Mouse (Mus musculus): Measurements from ENCODE around the gene Fndc11. TPM values are rescaled to one million over a fixed set of nuclear protein-coding genes. Genes with fewer than 3 reads are reported as not detected.

Fndc11 gene
- total RNA-seq, 2 experiments from 2014 or later = not detected

DNA sequence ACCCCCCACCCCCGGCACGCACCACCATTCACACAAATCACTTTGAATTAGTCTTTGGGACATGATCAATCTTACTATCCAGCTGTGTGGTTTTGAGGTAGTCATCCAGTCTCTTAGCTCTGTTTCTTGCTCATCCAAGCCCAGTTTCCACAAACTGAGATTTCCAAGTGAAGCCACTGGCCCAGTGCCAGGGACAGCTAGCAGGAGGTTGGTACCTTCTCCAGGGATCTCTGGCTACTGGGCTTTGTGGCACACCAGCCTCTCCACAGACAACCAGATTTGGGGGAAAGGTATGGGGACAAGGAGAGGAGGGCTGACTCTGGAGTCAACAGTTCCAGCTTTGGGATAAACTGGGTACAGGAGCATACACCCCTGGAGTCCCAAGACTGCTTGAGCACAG, 548 bp downstream of the Fndc11 start:
- no peak for DNase-seq

DNA sequence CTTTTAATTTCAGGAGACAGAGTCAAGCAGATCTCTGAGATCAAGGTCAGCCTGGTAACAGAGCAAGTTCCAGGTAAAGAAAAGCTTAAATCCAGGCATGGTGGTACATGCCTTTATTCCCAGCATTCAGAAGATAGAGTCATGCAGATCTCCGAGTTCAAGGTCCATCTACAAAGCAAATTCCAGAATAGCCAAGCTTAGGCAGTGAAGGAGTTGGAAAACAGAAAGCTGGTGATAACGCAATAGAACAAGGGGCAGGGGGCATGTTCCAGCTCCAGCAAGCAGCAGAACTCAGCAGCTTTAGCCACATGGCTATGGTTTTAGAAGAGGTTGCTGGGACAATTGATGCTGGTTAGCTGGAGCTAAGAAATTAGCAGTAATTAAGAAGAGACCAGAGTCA, 5.2 kb downstream of the Fndc11 start:
- DNase-seq = no peak

DNA sequence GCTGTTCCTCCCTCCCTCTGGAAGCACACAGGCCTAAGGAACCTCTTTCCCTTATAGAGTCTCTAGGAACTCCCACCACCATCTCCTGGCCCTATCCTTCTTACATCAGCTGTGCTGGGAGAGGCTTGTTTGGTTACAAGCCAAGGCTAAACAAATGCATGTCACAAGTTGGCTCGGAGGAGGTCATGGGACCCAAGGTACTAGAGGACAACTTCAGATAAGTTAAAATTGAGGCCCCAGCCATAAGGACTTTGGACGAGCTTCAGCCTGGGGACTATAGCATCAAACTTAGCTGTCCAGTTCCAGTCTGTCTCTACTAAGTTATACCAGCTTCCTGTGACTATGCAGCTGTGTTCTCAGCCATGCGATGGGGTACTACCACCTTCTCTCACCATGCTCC, 7.3 kb downstream of the Fndc11 start:
- no peak for DNase-seq

DNA sequence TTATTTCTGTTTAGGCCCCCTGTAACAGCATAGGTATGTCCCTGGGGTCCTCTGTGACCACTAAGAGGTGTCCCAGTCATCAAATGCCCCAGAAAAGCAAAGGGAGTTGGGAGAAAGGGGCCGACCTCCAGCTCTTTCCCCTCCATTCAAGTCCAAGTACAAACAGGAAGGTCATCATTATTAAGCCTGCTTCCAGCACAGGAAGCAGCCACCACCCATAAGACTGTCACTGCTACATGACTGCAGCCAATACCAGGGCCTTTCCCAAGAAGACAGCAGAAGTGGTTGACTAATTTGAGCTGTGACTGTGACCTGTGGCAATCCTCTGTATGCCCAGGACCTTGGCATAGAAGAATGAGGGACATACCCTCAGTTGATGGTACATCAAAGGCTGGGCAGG, 8.5 kb downstream of the Fndc11 start:
- DNase-seq = no peak

DNA sequence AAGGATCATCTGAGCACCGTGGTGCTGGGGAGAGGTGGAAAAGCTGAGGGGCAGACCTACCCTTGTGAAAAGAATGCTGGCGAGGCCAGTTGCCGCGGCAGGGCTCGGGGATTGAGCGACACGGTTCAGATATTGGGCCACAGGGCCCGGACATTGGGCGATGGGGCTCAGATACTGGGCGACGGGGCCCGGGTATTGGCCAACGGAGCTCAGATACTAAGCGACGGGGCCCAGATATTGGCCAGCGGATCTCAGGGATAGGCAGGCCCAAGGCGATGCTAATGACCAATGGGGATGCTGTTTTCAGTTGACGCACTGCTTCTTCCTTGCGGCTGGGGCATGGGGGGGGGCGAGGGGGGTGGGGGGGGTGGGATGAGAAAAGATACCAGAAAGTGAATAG, 11.4 kb downstream of the Fndc11 start:
- no peak for DNase-seq

DNA sequence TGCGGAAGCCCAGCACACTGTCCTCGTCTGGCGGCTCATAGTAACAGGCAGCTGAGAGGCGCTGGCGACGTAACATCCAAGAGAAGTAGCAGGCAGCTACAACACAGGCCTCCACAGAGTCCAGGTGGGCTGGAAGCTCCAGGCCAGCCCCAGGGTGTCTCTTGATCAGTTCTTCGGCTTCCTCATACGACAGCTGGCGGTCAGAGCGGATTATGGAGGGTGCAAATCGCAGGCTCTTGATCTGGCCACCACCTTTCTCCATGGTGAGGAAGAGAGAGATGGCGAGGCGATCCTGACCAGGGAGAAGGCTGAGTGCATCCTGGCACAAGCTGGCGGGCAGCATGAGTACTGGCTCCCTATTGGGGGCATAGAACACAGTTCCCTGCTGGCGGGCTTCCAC, 13.6 kb downstream of the Fndc11 start:
- no peak for DNase-seq

DNA sequence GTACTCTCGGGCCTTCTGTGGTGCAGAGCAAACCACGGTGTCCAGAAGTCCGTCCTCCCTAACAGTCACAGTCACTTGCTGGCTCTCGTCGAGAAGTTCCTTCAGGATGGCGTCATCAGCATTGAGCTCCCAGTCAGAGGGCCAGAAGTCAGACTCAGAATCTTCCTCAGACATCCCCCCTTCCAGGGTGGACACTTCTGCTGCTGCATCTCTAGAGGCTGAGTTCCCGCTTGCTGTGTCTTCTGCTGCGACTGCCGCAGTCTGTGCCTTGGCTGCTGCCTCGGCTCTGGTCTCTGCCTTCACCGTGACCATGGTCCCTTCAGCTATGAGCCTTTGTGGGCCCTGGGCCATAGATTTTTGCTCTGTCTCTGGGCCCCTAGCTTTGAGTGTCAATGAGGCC, 14.9 kb downstream of the Fndc11 start:
- DNase-seq = no peak

DNA sequence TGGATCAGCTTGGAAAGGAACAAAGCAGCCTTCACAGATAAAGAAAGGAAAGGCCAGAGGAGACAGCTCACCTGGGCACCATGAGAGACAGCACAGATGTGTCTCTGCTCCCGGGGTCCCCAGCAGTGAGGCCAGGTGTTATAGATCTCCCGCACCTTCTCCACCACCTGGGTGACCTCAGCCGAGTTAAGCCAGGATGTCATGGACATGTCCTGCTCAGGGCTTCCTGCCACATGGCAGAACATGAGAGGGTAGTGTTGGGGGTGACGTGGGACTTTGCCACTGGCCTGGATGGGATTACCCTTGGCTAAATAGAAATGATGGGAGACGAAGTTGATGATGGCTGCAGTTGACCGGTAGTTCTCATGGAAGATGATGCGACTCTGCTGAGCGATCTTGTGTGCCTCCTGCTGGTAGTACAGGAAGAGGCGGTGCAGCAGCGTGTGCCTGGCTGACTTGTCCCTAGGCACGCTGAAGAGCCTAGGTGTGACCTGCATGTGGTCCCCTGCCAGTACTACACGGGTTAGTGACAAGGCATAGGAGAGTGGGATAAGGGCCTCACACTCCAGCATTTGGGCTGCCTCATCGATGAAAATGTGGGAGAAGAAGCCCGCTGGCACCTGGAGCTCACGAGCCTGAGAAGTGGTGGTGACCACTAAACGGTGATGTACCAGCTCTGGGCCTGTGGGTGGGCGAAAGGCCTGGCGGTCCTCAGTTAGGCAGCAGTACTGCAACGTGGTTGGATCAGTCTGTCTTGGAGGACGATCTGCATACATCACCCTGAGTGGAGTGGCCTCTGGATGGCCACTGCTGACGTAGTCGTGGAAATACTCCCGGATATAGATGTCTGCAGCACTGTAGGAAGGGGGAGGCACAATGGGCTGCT, 16.1 kb downstream of the Fndc11 start:
- DNase-seq = no peak

DNA sequence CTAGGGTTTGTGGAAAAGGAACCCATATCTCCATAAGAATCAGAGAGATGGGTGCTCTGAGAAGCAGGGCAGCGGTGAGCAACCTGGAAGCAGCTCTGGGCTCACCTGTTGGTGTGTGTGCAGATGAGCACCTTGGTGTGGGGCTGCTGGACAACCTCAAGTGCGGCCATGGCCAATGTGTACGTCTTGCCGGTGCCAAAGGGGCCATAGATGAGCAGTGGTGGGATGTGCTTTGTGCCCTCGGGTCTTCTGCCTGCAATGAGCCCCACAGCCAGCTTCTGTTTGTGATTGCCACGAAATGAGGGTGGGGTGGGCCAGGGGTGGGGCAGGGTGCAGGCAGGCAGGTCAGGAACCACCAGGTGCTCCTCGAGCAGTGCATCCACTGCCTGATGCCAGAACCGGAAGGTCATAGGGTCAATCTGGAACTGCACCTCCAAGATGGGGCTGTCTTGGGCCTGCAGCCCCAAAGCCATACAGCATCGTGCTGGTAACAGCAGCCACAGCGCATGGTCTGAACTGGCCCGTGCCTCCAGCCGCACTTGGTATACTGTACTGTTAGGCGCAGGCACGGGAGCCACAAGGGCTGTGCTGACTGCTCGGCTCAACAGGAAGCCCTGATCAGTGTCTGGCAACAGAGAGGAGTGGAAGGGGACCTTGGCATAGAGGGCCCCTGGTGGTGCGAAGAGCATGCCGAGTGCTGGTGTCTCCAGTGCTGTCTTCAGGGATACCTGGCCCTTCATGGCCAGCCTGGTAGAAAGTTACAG, 17.6 kb downstream of the Fndc11 start:
- no peak for DNase-seq

DNA sequence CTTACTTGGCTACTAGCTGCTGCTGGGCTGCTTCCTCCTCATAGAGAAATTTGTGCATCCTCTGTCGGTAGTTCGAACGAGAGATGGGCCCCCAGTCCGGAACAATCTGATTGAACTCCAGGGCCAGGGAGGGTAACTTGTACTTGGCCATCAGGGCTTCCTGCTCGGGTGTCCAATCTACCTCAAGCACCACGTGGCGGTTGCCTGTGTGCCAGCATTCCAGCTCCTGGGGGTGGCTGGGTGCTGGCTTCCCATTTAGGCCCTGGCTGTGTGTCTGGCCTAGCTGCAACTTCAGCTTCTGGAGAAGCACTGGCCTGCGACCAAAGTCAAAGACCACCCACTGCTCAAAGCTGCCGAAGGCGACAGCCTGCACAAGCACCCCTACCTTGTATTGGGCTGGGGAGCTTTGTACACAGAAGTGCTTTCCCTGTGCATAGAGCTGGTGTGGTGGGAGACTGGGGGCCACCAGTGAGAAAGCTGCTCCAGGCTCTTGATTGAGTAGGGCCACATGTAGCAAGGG, 18.3 kb downstream of the Fndc11 start:
- DNase-seq = no peak

DNA sequence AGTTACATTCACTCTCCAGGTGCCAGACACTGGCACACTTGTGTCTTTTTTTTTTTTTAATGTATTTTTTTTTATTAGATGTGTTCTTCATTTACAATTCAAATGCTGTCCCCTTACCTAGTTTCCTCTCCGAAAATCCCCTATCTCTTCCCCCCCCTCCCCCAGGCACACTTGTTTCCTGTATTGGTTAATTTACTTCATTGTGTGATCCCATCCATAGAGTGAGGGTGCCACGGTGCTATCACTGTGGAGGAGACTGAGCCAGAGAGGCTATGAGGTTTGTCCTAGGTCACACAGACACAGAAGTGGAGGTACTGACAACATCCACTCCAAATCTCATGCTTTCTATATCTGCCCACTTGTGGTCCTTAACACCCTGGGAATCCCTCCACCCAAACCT, 19.0 kb downstream of the Fndc11 start:
- no peak for DNase-seq

DNA sequence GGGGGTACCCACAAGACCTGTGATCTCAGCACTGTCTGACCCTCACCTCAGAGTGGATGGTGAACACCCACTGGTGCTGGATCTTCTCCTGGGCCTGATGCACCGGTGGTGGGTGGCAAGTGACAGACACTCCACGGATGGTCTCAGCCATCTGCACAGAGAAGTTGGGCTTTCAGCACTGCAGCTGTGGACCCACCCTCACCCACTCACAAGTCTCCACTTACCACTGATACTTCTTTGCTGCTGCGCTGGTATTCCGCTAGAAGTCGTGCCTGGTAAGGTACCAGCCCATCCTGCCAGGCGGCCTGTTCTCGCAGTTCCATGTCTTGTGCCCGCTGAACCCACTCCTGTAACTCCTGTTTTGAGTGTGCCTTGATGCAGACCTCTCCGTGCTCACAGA, 19.4 kb downstream of the Fndc11 start:
- DNase-seq = no peak

DNA sequence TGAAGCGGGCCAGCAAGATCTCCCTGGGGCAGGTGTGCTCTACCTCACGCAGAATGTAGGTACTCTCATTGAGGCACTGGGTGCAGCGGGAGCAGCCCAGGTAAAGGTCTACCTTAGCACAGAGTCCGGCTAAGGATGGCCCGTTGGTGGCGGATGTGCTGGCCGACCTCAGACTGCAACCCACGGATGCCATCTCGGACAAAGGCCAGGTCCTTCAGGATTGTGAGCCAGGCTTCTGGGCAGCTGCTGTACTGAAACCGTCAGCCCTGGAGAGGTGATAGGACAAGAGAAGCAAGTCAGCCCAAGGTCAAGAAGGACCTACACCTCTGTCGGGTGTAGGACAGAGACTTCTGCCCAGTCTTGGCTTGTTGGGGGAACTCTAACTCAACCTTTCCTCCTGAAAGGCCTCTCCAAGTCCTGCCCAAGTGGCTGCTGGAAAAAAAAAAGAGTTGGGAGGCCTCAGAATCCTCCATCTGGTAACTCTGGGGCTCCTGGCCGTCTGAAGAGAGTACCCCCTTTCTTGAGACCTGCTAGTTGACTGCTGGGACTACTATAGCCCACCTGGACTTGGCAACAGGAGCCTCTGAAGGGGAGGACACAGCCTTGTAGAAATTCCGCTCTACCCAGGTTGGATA, 21.1 kb downstream of the Fndc11 start:
- no peak for DNase-seq

DNA sequence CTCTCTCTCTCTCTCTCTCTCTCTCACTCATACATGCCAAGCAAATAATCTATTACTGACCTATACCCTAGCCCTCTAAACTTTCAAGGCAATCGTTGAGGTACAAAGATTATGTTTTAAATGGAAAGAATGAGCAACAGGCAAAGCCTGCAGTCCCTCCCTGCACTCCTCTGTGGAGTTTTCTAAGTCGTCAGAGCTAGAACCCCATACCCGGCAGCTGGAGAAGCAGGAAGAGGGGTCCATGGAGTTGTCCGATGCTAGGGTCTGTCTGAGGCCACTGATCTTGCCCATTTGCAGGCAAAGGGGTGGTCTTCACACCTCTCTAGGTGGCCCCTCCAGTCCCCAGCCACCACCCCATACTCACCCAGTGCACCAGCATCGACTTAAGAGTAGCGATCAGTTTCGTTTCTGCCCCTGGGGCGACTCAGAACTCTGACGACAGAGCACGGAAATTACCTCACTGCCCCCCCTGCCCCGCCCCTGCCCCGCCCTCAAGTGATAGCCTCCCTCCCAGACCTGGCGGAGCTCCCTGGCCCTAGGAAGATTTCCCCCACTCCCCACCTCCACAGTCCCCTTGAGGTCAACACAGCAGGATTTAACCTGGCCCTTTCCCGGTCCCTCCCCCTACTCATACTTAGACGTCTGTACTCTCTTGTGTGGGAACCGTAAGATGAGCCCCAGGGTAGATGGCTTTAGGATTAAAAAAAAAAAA, 21.9 kb downstream of the Fndc11 start, which contains the start of gene Helz2:
Helz2 (minus strand) TSS at position 426 of the 712 bp plus-strand sequence.
- DNase-seq = peak; percentile 61

DNA sequence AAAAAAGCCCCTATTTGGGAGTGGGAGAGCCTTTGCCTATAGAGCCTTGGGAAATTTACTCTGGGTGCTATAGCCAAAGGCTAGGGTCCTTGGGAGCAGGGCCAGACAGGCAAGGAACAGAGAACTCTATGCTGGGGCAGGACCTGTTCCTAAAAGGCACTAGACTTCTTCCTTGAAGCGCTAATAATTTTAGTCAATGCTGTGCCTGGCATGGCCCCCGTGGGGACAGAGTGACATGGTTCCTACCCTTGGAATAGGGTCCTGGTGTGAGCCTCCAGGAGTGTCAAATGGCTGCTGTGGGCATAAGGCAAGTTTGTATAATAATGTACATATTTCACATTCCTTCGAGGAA, 22.5 kb downstream of the Fndc11 start:
- DNase-seq = no peak

DNA sequence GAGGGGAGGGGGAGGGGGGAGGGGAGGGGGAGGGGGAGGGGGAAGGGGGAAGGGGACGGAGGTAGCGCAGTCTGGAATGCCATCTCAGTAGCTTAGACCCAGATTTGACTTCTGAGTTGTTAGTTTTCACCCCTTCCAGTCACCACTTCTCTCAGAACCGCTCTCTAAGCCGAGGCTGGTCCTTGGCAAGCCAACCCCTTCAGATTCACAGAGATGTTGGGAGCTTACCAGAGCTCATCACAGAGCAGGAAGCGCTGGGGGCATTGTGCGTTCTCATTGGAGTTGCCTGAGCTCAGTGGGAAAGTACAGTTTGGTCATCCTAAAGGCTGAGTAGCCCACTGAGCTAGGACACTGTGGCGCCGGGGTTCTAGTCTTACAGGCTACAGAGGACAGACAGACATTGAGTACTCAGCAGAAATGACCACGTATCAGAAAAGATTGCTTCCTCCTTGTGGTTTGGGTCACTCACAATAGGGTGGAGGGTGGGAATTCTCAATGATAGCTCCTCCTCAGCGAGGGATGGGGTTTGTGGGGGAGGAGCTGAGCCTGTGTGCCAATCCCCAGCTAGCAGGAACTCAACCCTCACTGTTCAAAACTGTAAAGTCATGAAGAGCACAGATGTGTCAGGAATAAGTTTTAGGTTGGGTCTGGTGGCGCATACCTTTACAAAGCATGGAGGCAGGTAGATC, 24.0 kb downstream of the Fndc11 start:
- DNase-seq = peak; percentile 55

DNA sequence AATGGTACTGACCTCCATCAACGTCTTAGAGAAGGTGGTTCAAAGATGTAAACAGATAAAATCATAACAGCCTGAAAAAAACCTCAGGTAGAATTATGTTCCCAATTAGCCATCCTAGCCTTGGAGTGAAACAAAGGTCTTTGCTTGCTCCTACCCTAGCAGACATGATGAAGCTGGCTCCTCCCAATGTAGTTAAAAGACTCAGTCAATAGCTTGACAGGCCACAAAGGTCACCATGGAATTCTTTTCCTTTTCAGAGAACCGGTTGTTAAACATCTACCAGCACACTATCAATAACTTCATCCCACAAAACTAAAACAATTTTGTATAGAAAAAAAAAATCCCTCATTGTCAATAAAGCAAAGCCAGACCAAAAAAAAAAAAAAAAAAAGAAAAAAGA, 25.2 kb downstream of the Fndc11 start:
- DNase-seq = no peak

DNA sequence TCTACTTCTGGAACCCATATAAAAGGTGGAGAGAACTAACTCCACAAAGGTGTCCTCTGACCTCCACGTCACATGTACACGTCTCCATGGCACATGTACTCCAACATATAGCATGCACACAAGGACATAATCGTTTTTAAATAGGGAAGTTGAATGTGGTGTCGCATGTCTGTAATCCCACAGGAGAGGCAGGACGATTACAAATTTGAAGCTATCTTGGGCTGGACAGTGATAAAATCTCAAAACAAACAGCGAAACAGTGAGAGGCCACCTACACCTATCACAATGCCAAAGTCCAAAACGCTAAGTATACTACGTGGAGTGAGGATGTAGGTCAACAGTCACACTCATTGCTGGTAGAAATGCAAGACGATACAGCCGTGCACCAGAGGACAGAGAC, 29.4 kb downstream of the Fndc11 start:
- no peak for DNase-seq

DNA sequence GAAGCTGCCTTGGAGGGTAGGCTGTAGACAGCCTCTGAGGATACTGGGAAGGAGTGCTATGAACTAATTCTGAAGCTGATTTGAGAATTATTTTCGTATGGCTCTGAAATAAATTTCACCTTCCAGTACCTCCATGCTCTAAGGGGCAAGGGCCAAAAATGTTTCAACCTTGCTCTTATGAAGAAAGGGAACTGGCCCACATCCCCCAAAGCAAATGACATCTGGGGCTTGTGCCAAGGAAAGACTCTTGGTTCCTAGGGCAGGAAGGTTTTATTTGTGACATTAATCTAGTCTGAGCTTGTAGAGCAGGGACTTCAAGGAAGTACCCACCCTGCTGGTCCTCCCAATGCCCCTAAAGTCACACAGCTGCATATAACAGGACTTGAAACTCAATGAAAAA, 32.0 kb downstream of the Fndc11 start:
- DNase-seq = no peak

DNA sequence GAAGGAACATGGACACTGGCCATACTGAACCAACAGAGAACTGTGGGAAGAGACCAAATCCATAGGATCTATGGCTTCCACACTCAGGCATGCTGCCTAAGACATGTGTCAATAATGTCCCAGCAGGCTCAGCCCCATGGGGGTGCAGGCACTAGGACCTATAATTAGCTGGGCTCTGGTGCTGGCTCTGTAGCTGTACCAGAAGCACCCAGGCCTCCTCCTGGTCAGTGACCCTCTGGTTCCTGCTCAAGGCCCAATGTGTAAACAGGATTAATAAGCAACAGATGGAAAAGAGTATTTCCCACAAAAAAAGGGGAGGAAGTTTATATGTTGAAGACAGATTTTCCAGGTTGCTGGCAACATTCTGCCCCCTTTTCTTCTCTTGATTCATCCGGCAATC, 33.4 kb downstream of the Fndc11 start:
- DNase-seq = no peak

DNA sequence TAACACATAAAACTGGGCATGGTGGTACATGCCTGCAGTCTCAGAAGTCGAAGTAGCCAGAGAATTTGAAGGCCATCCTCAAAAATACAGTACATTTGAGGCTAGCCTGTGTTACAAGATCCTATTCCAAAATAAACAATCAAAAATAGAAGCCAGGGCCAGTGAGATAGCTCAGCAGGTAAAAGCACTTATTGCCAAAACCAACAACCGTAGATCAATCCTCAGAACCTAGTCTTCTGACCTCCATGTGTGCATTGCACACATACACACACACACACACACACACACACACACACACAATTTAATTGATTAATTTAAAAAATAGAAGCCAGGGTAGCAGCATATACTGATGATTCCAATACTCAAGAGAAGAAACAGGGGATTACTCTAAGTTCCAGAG, 47.0 kb downstream of the Fndc11 start:
- DNase-seq = no peak

DNA sequence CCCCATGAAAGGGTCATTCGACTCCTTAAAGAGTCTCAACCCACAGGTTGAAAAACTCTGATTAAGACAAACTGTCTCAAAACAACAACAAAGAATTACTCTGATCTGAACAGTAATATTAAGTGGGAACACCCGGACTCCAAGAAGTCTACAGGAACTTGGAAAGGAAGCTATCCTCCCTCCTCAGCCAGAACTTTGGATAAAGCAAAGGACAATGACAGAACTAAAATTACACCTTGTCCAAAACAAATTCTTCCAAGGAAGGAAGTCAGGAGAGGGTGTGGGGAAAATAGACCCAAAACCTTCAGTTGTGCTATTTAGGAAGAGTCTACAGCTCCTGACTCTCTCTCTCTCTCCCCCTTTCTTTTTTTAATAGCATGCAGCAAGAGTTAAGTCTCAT, 52.3 kb downstream of the Fndc11 start:
- no peak for DNase-seq

All from gastrocnemius, postnatal 25 days (tissue).